Mouse (Mus musculus) mature B cell (primary cell): Measurements from ENCODE around the gene Ces1a.

Source experiments
- in situ Hi-C: fragments of 300-500 bp; cut with MboI; formaldehyde crosslinking; loops from 2 replicates; pipeline ENCODE4 v1.14.3; 2019

Gene Ces1a

GRCm38 (mm10) chr8:92996840-92997239, 51.2 kb downstream of the Ces1a start:
- in situ Hi-C loops = no loop called here

GRCm38 (mm10) chr8:92984376-92984775, 63.6 kb downstream of the Ces1a start:
- in situ Hi-C loops = no loop called here

GRCm38 (mm10) chr8:92982491-92982890, 65.5 kb downstream of the Ces1a start:
- in situ Hi-C loops = no loop called here

GRCm38 (mm10) chr8:92976656-92977055, 71.3 kb downstream of the Ces1a start:
- in situ Hi-C loops = no loop called here

- in situ Hi-C loops = no loop called here
Observed at GRCm38 (mm10) chr8:92972949-92973348, 75.0 kb downstream of the Ces1a start.
